Mouse (Mus musculus): ENCODE measurements around the gene Ccdc88c.

Ccdc88c gene

GRCm38 (mm10) chr12:100895504-100895903, 133.4 kb downstream of the Ccdc88c start:
- in situ Hi-C loops (cut with MboI, MseI), result no loop called here

GRCm38 (mm10) chr12:100890548-100890947, 138.3 kb downstream of the Ccdc88c start:
- in situ Hi-C loops (cut with MboI, MseI), result no loop called here

GRCm38 (mm10) chr12:100887801-100888258, 141.0 kb downstream of the Ccdc88c start:
- in situ Hi-C loops (cut with MboI, MseI), result no loop called here

- in situ Hi-C loops (cut with MboI, MseI), result no loop called here
These were observed 142.0 kb downstream of the Ccdc88c start for GRCm38 (mm10) chr12:100886877-100887276.

GRCm38 (mm10) chr12:100885585-100885984, 143.3 kb downstream of the Ccdc88c start:
- in situ Hi-C loops (cut with MboI, MseI), result no loop called here

GRCm38 (mm10) chr12:100883168-100883567, 145.7 kb downstream of the Ccdc88c start:
- in situ Hi-C loops (cut with MboI, MseI), result no loop called here

GRCm38 (mm10) chr12:100878556-100878955, 150.3 kb downstream of the Ccdc88c start:
- in situ Hi-C loops (cut with MboI, MseI), result no loop called here

- in situ Hi-C loops (cut with MboI, MseI), result no loop called here
These were observed 150.9 kb downstream of the Ccdc88c start for GRCm38 (mm10) chr12:100877936-100878335.

- in situ Hi-C loops (cut with MboI, MseI), result no loop called here
These were observed 152.9 kb downstream of the Ccdc88c start for GRCm38 (mm10) chr12:100875960-100876359.

- in situ Hi-C loops (cut with MboI, MseI), result no loop called here
These were observed 153.3 kb downstream of the Ccdc88c start for GRCm38 (mm10) chr12:100875553-100875952.

GRCm38 (mm10) chr12:100873612-100874011, 155.2 kb downstream of the Ccdc88c start:
- in situ Hi-C loops (cut with MboI, MseI), result no loop called here

GRCm38 (mm10) chr12:100871841-100872240, 157.0 kb downstream of the Ccdc88c start:
- in situ Hi-C loops (cut with MboI, MseI), result no loop called here

- in situ Hi-C loops (cut with MboI, MseI), result no loop called here
These were observed 157.6 kb downstream of the Ccdc88c start for GRCm38 (mm10) chr12:100871234-100871633.

- in situ Hi-C loops (cut with MboI, MseI), result no loop called here
These were observed 160.7 kb downstream of the Ccdc88c start for GRCm38 (mm10) chr12:100868049-100868622.

GRCm38 (mm10) chr12:100867097-100867496, 161.8 kb downstream of the Ccdc88c start:
- in situ Hi-C loops (cut with MboI, MseI), result no loop called here

GRCm38 (mm10) chr12:100865509-100866078, 163.3 kb downstream of the Ccdc88c start:
- in situ Hi-C loops (cut with MboI, MseI), result no loop called here

GRCm38 (mm10) chr12:100865072-100865471, 163.8 kb downstream of the Ccdc88c start:
- in situ Hi-C loops (cut with MboI, MseI), result no loop called here

GRCm38 (mm10) chr12:100862856-100863446, 165.9 kb downstream of the Ccdc88c start:
- in situ Hi-C loops (cut with MboI, MseI), result no loop called here

- in situ Hi-C loops (cut with MboI, MseI), result no loop called here
These were observed 166.6 kb downstream of the Ccdc88c start for GRCm38 (mm10) chr12:100862272-100862671.

Measured in regulatory T cell (primary cell).